Mouse (Mus musculus) cerebellum, adult 11 months (tissue): ENCODE data around the gene Fam57b.

ENCODE experiments used
- DNase-seq: peaks from one replicate; pipeline ENCODE4 v3.0.0; 2022

Fam57b gene

GRCm38 (mm10) chr7:126797411-126798126, at the start of gene Fam57b:
TSS of gene Fam57b (plus strand) at chr7:126797668.
- DNase-seq = peak; percentile 52

GRCm38 (mm10) chr7:126748824-126749223, 48.6 kb upstream of the Fam57b start:
- DNase-seq = no peak

- DNase-seq = no peak
Measured at GRCm38 (mm10) chr7:126749582-126750343, 47.7 kb upstream of the Fam57b start.

GRCm38 (mm10) chr7:126754866-126755265, 42.6 kb upstream of the Fam57b start:
- DNase-seq = peak; percentile 80

- no peak for DNase-seq
Measured at GRCm38 (mm10) chr7:126758539-126758938, 38.9 kb upstream of the Fam57b start.

- DNase-seq = peak; percentile 90
Measured at GRCm38 (mm10) chr7:126759050-126759671, 38.3 kb upstream of the Fam57b start, which contains the start of gene Mapk3. TSS of gene Mapk3 (plus strand) at chr7:126759601.

- DNase-seq = peak; percentile 64
Measured at GRCm38 (mm10) chr7:126759672-126760390, 37.6 kb upstream of the Fam57b start.

GRCm38 (mm10) chr7:126760391-126760802, 37.1 kb upstream of the Fam57b start:
- peak; percentile 70 for DNase-seq

GRCm38 (mm10) chr7:126760956-126761355, 36.5 kb upstream of the Fam57b start:
- DNase-seq = peak; percentile 28

- no peak for DNase-seq
Measured at GRCm38 (mm10) chr7:126761529-126762067, 35.9 kb upstream of the Fam57b start.

- peak; percentile 18 for DNase-seq
Measured at GRCm38 (mm10) chr7:126762471-126763008, 34.9 kb upstream of the Fam57b start.

- DNase-seq = no peak
Measured at GRCm38 (mm10) chr7:126765540-126765939, 31.9 kb upstream of the Fam57b start.

GRCm38 (mm10) chr7:126766201-126766600, 31.3 kb upstream of the Fam57b start, which contains the start of gene Gdpd3:
TSS of gene Gdpd3 (plus strand) at chr7:126766334.
- no peak for DNase-seq

GRCm38 (mm10) chr7:126767001-126767400, 30.5 kb upstream of the Fam57b start:
- DNase-seq = no peak

- no peak for DNase-seq
Measured at GRCm38 (mm10) chr7:126770784-126771183, 26.7 kb upstream of the Fam57b start.

GRCm38 (mm10) chr7:126773351-126773750, 24.1 kb upstream of the Fam57b start:
- DNase-seq = no peak

GRCm38 (mm10) chr7:126774463-126774862, 23.0 kb upstream of the Fam57b start:
- no peak for DNase-seq

- no peak for DNase-seq
Measured at GRCm38 (mm10) chr7:126775185-126775977, 22.1 kb upstream of the Fam57b start.

GRCm38 (mm10) chr7:126775978-126776234, 21.6 kb upstream of the Fam57b start:
- DNase-seq = no peak

- DNase-seq = peak; percentile 95
Measured at GRCm38 (mm10) chr7:126776598-126777057, 20.8 kb upstream of the Fam57b start, which contains the start of gene Ypel3. TSS of gene Ypel3 (plus strand) at chr7:126776955.

- DNase-seq = no peak
Measured at GRCm38 (mm10) chr7:126777476-126777875, 20.0 kb upstream of the Fam57b start.
